Mouse (Mus musculus) activated CD4-positive, CD25-positive, alpha-beta regulatory T cell, adult 4 months (primary cell): ENCODE measurements around the gene Zfp1. TPM values are rescaled to one million over a fixed set of nuclear protein-coding genes. Genes with fewer than 3 reads are reported as not detected.

Experiments used
- ATAC-seq: one replicate; pipeline ENCODE4 v1.8.0; 2017
- polyA plus RNA-seq, 2 experiments: library from polyadenylated mRNA; unstranded; fragments of 100-300 nt; shearing (Covaris generic); gene quantifications; one replicate each; pipeline ENCODE4 v1.2.1; 2017

Zfp1 gene
- polyA plus RNA-seq, result 10 to 100 TPM; 28.1 to 33.1 TPM

- ATAC-seq, result peak; percentile 76
These were observed at the start of gene Zfp1 for GRCm38 (mm10) chr8:111643264-111644141. Zfp1 (plus strand) TSS chr8:111643401.

DNA sequence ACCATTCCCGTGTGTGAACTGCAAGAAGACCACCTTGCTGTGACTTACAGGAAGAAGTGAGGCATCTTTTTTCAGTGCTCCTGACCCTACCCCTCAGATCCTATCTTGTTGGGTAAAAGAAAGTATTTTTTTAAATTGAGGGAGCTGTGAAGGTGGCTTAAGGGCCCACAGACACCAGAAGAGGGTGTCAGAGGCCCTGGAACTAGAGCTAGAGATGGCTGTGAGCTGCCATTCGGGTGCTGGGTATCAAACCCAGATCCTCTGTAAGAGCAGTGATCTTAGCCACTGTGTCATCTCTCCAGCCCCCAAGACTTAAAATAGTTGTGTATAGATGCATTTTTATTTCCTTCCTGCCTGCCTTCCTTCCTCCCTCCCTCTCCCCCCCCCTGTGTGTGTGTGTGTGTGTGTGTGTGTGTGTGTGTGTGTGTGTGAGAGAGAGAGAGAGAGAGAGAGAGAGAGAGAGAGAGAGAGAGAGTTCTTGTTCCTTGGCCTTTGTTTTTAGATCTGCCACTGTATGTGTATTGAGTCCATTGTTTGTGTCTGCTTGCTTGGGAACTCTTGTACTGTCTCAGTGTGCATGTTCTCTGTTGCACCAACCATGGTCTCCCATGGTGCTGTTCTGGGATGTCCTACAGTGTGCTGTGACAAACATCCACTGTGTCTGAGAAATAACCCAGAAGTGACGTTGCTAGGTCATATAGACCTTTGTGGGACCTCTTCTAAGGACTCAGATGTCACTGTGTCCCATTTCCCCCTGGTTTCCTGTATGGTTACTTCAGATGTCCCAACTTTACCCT, 49.0 kb upstream of the Zfp1 start:
- no peak for ATAC-seq

DNA sequence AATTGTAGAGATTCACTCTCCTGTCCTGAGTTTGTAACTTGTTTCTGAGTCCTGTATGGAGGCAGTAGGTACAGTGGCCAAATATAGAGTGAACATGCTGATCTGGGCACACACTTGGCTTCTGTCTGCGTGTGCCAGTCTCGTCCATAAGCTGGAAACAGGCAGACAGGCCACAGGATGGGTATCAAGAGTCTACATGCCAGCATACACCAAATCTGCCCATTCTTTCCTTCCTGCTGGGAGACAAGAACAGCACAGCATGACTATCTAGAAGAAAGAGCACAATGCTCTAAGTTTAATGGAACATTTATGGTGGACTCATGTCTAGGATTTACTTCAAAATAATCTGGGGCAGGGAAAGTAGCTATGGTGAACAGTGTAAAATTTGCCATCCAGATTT, 48.2 kb upstream of the Zfp1 start:
- no peak for ATAC-seq

GRCm38 (mm10) chr8:111595712-111596484, 47.3 kb upstream of the Zfp1 start:
- ATAC-seq, result peak; percentile 95

DNA sequence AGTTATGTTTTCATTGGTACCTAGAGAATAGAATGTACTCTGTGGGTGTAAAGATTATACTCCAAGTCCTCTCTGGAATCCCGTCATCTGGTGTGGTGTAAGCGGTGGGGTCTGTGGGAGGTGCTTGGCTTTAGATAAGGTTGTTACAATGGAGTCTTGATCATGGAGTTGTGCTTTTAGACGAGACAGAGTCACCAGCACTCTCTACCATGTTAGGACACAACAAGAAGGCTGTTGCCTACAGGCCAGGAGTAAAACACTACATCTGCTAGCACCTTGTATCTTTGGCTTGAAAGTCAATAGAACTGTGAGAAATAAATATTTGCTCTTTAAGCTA, 46.7 kb upstream of the Zfp1 start:
- ATAC-seq, result no peak

DNA sequence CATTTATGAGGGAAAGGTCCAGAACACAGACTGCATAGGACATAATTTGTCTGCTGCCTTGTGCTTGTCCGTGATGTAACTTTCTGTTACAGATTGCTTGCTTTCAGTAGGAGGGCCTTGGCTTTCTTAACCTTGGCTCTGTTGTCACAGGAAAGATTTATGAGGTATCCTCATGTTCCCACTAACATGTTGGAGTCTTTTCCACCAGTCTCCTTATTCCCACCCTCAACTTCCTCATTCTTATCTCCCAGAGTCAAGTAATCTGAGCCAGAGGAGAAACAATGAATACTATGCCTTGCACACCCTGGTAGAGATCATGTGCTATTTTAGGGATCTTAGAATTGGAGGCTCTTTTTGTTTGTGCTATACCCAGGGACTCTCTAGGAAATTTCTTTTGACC, 45.9 kb upstream of the Zfp1 start:
- ATAC-seq, result no peak

DNA sequence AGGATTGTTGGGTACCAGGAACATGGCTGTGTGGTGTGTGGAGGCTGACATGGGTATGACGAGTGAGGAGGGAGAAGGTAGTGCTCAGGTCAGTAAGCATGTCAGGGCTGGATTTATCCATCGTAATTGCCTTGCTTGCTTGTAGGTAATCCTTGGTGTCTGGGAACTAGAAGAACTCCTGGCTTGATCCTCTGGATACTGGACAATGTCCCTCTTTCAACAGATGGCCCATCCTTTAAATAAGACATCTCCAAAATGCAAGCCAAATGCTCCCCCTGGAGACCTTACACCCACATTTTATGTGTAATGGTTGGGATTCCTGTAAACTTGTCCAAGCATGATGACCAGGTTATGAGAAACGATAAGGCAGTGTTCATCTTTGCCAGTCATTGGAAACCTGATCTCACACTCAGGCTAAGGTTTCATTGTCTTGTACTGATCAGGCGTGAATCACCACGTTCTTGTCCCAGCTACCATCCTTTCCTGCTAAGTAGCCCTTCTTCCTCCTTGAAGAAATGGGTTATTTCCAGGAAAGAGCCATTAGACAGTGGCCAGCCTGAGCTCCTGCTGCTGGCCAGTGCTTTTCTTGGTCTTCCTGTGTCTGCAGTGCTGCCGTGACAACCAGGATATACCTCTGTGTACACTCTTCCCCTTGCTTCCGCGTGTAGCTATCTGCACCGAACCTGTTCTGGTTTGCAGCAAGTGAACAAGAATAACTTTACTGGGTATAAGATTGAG, 43.3 kb upstream of the Zfp1 start:
- no peak for ATAC-seq

GRCm38 (mm10) chr8:111602050-111602449, 41.2 kb upstream of the Zfp1 start:
- no peak for ATAC-seq

DNA sequence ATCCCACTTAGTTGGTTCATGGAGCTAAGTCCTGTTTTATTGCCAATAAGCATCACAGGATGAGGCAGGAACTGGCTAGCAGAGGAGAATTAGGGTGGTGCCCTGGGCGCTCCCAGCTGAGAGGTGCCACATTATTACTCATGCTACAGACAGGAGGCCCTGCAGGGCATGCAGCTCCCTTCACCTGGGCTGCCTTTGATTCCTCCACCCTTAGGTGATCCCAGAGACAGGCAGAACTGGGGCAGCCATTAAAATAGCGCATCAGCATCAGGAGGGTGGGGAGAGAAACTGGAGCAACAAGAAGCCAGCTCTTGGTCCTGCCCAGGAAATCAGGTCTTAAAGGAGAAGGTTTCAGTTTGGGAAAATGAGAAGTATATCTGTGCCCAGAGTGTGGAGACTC, 38.2 kb upstream of the Zfp1 start:
- ATAC-seq, result no peak

DNA sequence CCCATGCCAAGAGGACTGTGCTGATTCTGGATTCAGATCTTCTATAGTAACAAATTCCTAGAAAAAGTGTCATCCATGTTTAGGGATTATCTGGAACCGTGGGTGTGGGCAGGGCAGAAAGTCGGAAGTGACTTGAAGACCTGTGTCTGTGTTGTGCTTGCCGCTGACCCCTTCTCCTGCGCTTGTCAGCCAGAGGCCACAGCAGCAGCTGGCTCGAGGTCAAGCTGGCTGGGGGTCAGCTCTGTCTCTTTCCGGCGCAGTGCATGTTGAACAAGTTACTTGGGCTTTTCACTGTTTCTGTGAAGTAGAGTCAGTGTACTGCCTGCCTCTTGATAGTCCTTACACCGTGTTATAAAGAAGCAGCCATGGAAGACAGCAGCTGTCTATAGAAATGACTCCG, 36.2 kb upstream of the Zfp1 start:
- ATAC-seq, result no peak

DNA sequence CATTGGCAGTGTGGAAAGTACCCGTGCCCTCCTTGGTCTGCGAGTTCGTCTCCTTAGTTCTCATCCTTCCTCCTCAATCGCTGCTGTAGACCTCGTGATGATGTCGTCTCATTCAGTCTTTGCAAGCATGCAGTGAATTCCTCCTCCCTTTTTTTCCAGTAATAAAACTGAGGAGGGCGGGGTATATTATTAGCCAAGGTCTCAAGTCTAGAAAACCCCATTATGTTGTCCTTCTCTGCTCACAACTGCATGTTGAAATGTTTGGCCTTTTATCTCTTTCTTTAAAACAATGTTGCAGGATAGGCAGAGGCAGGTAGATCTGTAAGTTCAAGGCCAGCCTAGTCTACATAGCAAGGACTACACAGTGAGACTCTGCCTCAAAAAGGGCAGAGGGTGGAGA, 35.8 kb upstream of the Zfp1 start:
- ATAC-seq, result no peak

DNA sequence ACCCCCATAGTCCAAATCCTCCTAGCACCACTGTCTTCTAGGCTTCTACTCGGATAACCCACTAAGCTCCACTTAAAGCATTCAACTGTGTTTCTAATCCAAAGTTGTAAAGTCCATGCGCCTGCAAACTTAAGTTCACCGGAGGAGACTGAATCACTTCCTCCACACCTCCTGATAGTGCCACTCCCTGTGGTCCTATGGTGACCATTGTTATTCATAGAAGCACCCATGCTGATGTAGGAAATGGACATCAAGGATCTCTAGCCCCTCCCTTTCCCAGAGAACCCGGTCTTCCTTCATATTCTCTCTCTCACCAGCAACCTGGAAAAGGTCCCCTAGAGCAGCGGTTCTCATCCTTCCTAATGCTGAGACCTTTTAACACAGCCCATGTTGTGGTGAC, 30.0 kb upstream of the Zfp1 start:
- no peak for ATAC-seq

GRCm38 (mm10) chr8:111614786-111615701, 28.2 kb upstream of the Zfp1 start:
- ATAC-seq, result no peak

DNA sequence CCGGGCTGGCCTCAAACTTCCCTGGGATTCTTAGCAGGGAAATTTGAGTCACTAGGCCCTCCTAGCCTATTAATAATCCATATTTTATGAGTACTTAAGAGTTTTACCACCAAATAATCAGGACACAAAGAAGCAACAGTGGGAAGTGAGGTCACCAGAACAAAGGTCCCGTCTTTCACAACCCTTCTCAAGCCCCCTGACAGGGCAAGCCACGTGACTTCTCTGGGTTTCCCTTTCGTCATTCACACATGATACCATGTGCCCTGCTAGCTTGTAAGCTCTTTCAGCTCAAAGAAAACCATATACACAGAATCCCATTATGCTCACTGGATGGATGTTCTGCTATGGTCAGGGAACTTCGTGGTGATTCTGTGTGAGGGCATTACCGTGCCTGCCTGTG, 25.4 kb upstream of the Zfp1 start:
- ATAC-seq, result no peak

GRCm38 (mm10) chr8:111618273-111618672, 24.9 kb upstream of the Zfp1 start:
- ATAC-seq, result no peak

- ATAC-seq, result no peak
These were observed 23.3 kb upstream of the Zfp1 start for GRCm38 (mm10) chr8:111619936-111620335.

GRCm38 (mm10) chr8:111622104-111622503, 21.1 kb upstream of the Zfp1 start:
- ATAC-seq, result no peak

DNA sequence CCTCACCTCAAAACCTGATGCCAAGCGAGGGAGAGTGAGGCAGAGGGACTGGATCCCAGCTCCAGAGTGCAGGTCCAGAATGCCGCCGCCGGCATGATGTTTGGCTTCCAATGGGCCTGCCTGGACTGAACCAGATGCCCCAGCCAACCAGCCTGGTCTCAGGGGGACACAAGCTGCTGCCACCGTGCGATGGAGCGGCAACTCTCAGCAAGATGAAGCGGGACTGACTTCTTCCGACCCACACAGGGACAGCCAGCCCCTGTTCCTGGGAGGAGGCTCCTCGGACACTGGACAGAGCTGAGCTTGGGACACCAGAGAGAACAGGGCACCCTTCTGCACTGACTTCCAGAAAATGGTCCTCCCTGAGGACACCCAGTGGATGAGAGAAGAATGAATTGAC, 20.6 kb upstream of the Zfp1 start:
- ATAC-seq, result no peak

DNA sequence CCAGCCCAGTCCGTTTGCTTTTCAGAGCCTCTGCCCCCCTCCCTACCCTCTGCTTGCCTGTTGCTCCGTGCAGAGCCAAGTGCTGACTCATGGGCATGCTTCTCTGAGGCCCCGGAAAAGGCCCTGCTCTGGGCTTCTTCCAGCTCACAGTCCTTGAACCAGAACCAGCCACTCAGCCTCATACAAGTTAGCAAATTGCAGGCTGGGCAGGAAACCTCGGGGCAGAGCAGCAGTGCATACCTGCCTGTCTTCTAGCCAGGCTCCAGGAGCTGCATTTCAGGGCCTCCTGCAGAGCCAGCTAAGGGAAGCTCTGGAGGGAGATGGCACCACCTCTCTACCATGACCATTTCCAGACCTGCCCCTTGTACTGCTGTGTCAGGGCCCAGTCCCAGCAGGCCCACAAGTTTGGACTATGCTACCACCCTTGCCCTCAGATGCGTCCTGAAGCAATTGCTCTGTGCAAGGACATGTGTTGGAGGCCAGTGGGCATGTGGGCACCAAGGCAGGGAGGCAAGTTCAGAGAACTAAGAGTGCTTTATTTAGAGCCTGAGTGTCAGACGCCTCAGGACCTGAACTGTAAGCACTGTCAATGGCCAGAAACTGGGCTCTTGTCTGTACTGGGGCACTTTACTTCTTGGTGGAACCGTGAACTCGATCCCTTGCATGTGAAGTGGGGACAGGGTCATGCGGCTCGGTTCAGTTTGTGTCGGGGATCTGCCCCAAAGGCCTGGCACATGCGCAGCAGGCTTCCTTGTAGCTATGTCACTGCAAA, 18.9 kb upstream of the Zfp1 start:
- peak; percentile 12 for ATAC-seq

GRCm38 (mm10) chr8:111624853-111625221, 18.4 kb upstream of the Zfp1 start:
- peak; percentile 13 for ATAC-seq
